ENCODE assay signal across 8 mouse cellular contexts in genomic region chr9:40871369-40872155, GRCm38 (mm10). TPM values are rescaled to one million over a fixed set of nuclear protein-coding genes. Genes with fewer than 3 reads are reported as not detected.
DNase-seq lines count a peak whose midpoint lies in the region; ATAC-seq and TF ChIP-seq lines count a peak whose summit lies in the region.

No protein-coding gene starts in this region.

- H3K27me3 ChIP-seq in heart, embryonic 10.5 days (ENCODE audit: insufficient read depth, poor library complexity, severe bottlenecking), result peaks cover 81% of the 10 kb centered on the region
- peaks cover 71% of the 10 kb centered on the region for H3K27me3 ChIP-seq in hindbrain, postnatal 0 days (ENCODE audit: insufficient read depth, low read length)
- H3K27me3 ChIP-seq in midbrain, embryonic 13.5 days, result peaks cover 81% of the 10 kb centered on the region

- no peaks in the 10 kb centered on the region for H3K36me3 ChIP-seq in heart, embryonic 10.5 days
- no peaks in the 10 kb centered on the region for H3K36me3 ChIP-seq in hindbrain, postnatal 0 days (ENCODE audit: insufficient read depth, low read length)
- no peaks in the 10 kb centered on the region for H3K36me3 ChIP-seq in midbrain, embryonic 13.5 days

- no peak overlapping the region for H3K9ac ChIP-seq in hindbrain, postnatal 0 days (replicated peaks; ENCODE audit: low read length)
- H3K9ac ChIP-seq in midbrain, embryonic 13.5 days (replicated peaks), result no peak overlapping the region

- peaks cover 13% of the 10 kb centered on the region for H3K4me1 ChIP-seq in heart, embryonic 10.5 days
- H3K4me1 ChIP-seq in hindbrain, postnatal 0 days (ENCODE audit: insufficient read depth, low read length), result no peaks in the 10 kb centered on the region
- H3K4me1 ChIP-seq in midbrain, embryonic 13.5 days (replicated peaks), result peaks cover 9% of the 10 kb centered on the region

- no peak overlapping the region for H3K27ac ChIP-seq in heart, embryonic 10.5 days
- H3K27ac ChIP-seq in hindbrain, postnatal 0 days, result no peak overlapping the region
- H3K27ac ChIP-seq in midbrain, embryonic 13.5 days, result no peak overlapping the region

- no peak for TF ChIP-seq POLR2A in brain, embryonic 14.5 days (IDR thresholded peaks at IDR 0.05; ENCODE audit: borderline replicate concordance, extremely low read depth, insufficient read depth, insufficient read length, poor library complexity, severe bottlenecking)

- TF ChIP-seq CTCF in brain, embryonic 14.5 days (IDR thresholded peaks at IDR 0.05; ENCODE audit: borderline replicate concordance, extremely low read depth, insufficient read depth, insufficient read length), result no peak
- TF ChIP-seq CTCF in hindbrain, postnatal 0 days (IDR thresholded peaks at IDR 0.05; ENCODE audit: low read depth), result no peak

- peak overlapping the region; percentile 49 for H3K4me3 ChIP-seq in heart, embryonic 10.5 days
- H3K4me3 ChIP-seq in hindbrain, postnatal 0 days (ENCODE audit: low read length), result peak overlapping the region; percentile 2; the same call in 1 of the 2 replicates
- H3K4me3 ChIP-seq in midbrain, embryonic 13.5 days (replicated peaks), result no peak overlapping the region; the same call in 1 of the 2 replicates

- H3K9me3 ChIP-seq in heart, embryonic 10.5 days, result no peaks in the 10 kb centered on the region
- no peaks in the 10 kb centered on the region for H3K9me3 ChIP-seq in hindbrain, postnatal 0 days (ENCODE audit: low read length)
- no peaks in the 10 kb centered on the region for H3K9me3 ChIP-seq in midbrain, embryonic 13.5 days

- no peak; the same call in 1 of the 2 replicates for ATAC-seq in hindbrain, postnatal 0 days
- ATAC-seq in midbrain, embryonic 13.5 days, result no peak

- no peak for DNase-seq in heart, embryonic 10.5 days (ENCODE audit: low spot score)
- no peak for DNase-seq in heart, postnatal 14 days
- peak; percentile 52 for DNase-seq in brain, embryonic 14.5 days (ENCODE audit: low read depth)
- DNase-seq in hindbrain, postnatal 0 days (ENCODE audit: low spot score), result no peak
- no peak for DNase-seq in ovary, postnatal 14 days (ENCODE audit: low spot score)
- no peak for DNase-seq in adrenal gland, adult 18-20 months (ENCODE audit: low spot score in 2 of 2)
- no peak for DNase-seq in natural killer cell, adult 2 months (ENCODE audit: low spot score in 2 of 2)

- intact Hi-C loops in heart, postnatal 14 days (cut with DNase I), result no loop called here

- WGBS in heart, embryonic 10.5 days, result 2% methylated on average over 34 of the region's 34 CpGs
- 2% methylated on average over 34 of the region's 34 CpGs for WGBS in hindbrain, postnatal 0 days
- WGBS in midbrain, embryonic 13.5 days, result under 1% methylated on average over 34 of the region's 34 CpGs

- peak overlapping the region; percentile 26 for H3K4me2 ChIP-seq in hindbrain, postnatal 0 days (ENCODE audit: low read depth, low read length)
- peak overlapping the region; percentile 33 for H3K4me2 ChIP-seq in midbrain, embryonic 13.5 days (replicated peaks)

RNA-seq across cellular contexts. Expression of gene Bsx, which starts 2.4 kb away (rescaled TPM):
- not detected in 2 replicates for polyA plus RNA-seq in heart, embryonic 10.5 days (2016; fragmentation: Nextera tagmentation; extraction: Ambion mirVana)
- total RNA-seq in heart, postnatal 14 days (2021), result not detected
- 1.5 and 2.5 TPM in 2 replicates for polyA plus RNA-seq in brain, embryonic 14.5 days (2012; rRNA removed)
- not detected in 2 replicates for total RNA-seq in hindbrain, postnatal 0 days (2014; rRNA removed)
- not detected in 2 replicates for polyA plus RNA-seq in hindbrain, postnatal 0 days (2015; fragmentation: Nextera tagmentation; extraction: Ambion mirVana)
- 2.7 and 4.1 TPM in 2 replicates for polyA plus RNA-seq in midbrain, embryonic 13.5 days (2015; fragmentation: Nextera tagmentation; extraction: Ambion mirVana)
- not detected for total RNA-seq in adrenal gland, adult 18-20 months (2021)
